Mouse (Mus musculus) liver, embryonic 14.5 days (tissue): ENCODE data around the gene AC153137.1. TPM values are rescaled to one million over a fixed set of nuclear protein-coding genes. Genes with fewer than 3 reads are reported as not detected.
A peak's percentile ranks its signal among the peaks of the same experiment; 100 is the strongest.

Experiments
- ATAC-seq: fragments of 200-750 bp; cut with Nextera tagmentation; 2 replicates; pipeline ENCODE4 v1.8.0; 2017; ENCODE audit warnings: moderate number of reproducible peaks, mild to moderate bottlenecking, moderate library complexity; ENCODE audit not compliant: insufficient read depth
- DNase-seq, 3 experiments: peaks; one replicate each; pipeline ENCODE4 v3.0.0-alpha.2; 2012 to 2013; ENCODE audit warnings: low read depth in 3 of 3, low spot score in 3 of 3
- H3K27ac ChIP-seq: fragments of 300-500 bp; sonication (generic); 2 replicates; pipeline ENCODE4 v1.5.1; 2014; ENCODE audit warnings: moderate library complexity, mild to moderate bottlenecking, control low read depth, inconsistent platforms
- H3K27me3 ChIP-seq: fragments of 300-500 bp; sonication (generic); 2 replicates; pipeline ENCODE4 v1.6.1; 2014; ENCODE audit warnings: mild to moderate bottlenecking, low read length, moderate library complexity; ENCODE audit not compliant: control insufficient read depth, insufficient read depth
- H3K36me3 ChIP-seq: fragments of 300-500 bp; sonication (generic); replicated peaks from 2 replicates; pipeline ENCODE4 v1.6.1; 2014; ENCODE audit warnings: low read depth; ENCODE audit not compliant: control insufficient read depth, insufficient read depth
- H3K4me1 ChIP-seq, 2 experiments: fragments of 200-500 bp in 1 of 2; fragments of 300-500 bp in 1 of 2; sonication (generic) in 1 of 2; replicated peaks; 2 replicates each; pipeline ENCODE4 v1.6.1; 2012 to 2014; ENCODE audit warnings: antibody characterized with exemption in 1 of 2, inconsistent platforms in 1 of 2, low read length in 1 of 2; ENCODE audit not compliant: control insufficient read depth in 2 of 2, insufficient read depth in 2 of 2
- H3K4me2 ChIP-seq: fragments of 300-500 bp; sonication (generic); 2 replicates; pipeline ENCODE4 v1.6.1; 2014; ENCODE audit warnings: low read depth, mild to moderate bottlenecking, control low read depth, moderate library complexity
- H3K4me3 ChIP-seq, 2 experiments: fragments of 200-500 bp in 1 of 2; fragments of 300-500 bp in 1 of 2; sonication (generic) in 1 of 2; 2 replicates each; pipeline ENCODE4 v1.5.1; 2012 to 2014; ENCODE audit warnings: low read depth in 2 of 2, low read length in 2 of 2, mild to moderate bottlenecking in 2 of 2, control low read depth in 1 of 2, inconsistent platforms in 1 of 2, moderate library complexity in 1 of 2; ENCODE audit not compliant: insufficient read depth in 1 of 2
- H3K9ac ChIP-seq: fragments of 300-500 bp; sonication (generic); replicated peaks from 2 replicates; pipeline ENCODE4 v1.6.1; 2014; ENCODE audit warnings: mild to moderate bottlenecking, control low read depth, moderate library complexity
- H3K9me3 ChIP-seq: fragments of 300-500 bp; sonication (generic); 2 replicates; pipeline ENCODE4 v1.6.1; 2016; ENCODE audit warnings: low read length, mixed read lengths; ENCODE audit not compliant: control insufficient read depth
- CTCF ChIP-seq: IDR thresholded peaks from 2 replicates; pipeline ENCODE4 v1.5.1; 2016; ENCODE audit warnings: antibody characterized with exemption, low read depth, control low read depth
- EP300 ChIP-seq: IDR thresholded peaks from 2 replicates; pipeline ENCODE4 v1.6.1; 2016; ENCODE audit warnings: antibody characterized with exemption, low read depth
- WGBS: fragments of 180-500 bp; shearing (Covaris S2); extraction: QIAGEN DNeasy Blood & Tissue Kit; methylation state at CpG from one replicate; pipeline ENCODE4 v1.1.7; 2014; ENCODE audit not compliant: insufficient replicate concordance; 5-methylcytosine and 5-hydroxymethylcytosine counted together
- polyA plus RNA-seq, 2 experiments: library from polyadenylated mRNA; depleted of rRNA in 1 of 2; stranded (reverse) in 1 of 2; unstranded in 1 of 2; fragments of >200 nt; fragmentation: Nextera tagmentation in 1 of 2; extraction: Ambion mirVana in 1 of 2; gene quantifications; 2 replicates each; pipeline versions ENCODE4 v1.2.1 to v1.2.3; 2012 to 2014

Gene AC153137.1
- polyA plus RNA-seq, 2 experiments = not detected

DNA sequence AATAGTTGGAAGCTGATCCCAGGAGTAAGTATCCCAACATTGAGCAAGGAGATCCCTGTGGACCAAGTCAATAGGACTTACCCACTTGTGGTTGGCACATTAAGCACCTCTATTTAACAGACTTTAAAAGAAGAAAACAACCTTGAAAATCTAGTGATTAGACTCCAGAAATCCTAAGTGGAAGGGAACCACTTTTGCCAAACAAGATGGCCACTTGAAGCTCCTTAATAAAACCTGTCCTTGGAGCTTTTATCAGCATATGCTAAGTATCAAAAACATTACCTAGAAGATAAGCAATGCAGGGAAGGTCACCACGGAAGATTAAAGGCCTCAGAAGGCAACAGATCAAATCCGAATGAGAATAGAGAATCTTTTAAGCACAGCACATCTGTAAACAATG is 26.0 kb downstream of the AC153137.1 start:
- Histone ChIP-seq H3K27ac (no peak overlapping the region), H3K9ac (no peak overlapping the region), H3K9me3 (no peaks in the 10 kb centered on the region), H3K27me3 (no peaks in the 10 kb centered on the region), H3K36me3 (no peaks in the 10 kb centered on the region), H3K4me1 (peaks cover 5% of the 10 kb centered on the region in 2 experiments), H3K4me3 (no peak overlapping the region), H3K4me2 (no peak overlapping the region)
- 60% methylated on average over 2 of the region's 2 CpGs for WGBS
- DNase-seq (no peak), ATAC-seq (no peak)
- no peak for TF ChIP-seq EP300
- TF ChIP-seq CTCF = no peak

DNA sequence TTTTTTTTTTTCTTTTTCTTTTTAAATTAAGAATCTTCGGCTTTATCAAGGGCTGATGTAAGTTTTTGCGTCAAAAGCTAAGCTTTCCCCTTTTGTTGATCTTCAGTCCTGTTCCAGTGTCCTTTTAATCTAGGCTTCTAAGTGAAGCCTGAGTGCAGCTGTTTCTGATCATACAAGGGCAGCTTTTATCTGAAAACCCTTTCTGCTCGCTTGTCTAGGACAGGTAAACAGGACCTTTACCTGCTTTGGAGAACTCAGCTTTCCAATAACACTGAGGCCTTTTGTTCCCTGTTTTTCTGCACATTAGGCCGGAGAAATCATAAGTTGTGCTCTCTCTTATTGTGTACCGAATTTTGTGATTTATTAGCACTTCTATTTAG is 27.3 kb downstream of the AC153137.1 start:
- DNase-seq (no peak), ATAC-seq (no peak)
- 45% methylated on average over 5 of the region's 5 CpGs for WGBS
- H3K27me3 ChIP-seq = no peaks in the 10 kb centered on the region
- H3K4me1 ChIP-seq = peaks cover 5% of the 10 kb centered on the region in 2 experiments
- H3K4me2 ChIP-seq = peak overlapping the region; percentile 81
- H3K9ac ChIP-seq = peak overlapping the region; percentile 77
- H3K36me3 ChIP-seq = peaks cover 2% of the 10 kb centered on the region
- H3K4me3 ChIP-seq = peak overlapping the region; percentile 76 to 90; a peak in 2 of 4 replicates
- no peaks in the 10 kb centered on the region for H3K9me3 ChIP-seq
- peak overlapping the region; percentile 88 for H3K27ac ChIP-seq
- no peak for TF ChIP-seq EP300
- no peak for TF ChIP-seq CTCF

DNA sequence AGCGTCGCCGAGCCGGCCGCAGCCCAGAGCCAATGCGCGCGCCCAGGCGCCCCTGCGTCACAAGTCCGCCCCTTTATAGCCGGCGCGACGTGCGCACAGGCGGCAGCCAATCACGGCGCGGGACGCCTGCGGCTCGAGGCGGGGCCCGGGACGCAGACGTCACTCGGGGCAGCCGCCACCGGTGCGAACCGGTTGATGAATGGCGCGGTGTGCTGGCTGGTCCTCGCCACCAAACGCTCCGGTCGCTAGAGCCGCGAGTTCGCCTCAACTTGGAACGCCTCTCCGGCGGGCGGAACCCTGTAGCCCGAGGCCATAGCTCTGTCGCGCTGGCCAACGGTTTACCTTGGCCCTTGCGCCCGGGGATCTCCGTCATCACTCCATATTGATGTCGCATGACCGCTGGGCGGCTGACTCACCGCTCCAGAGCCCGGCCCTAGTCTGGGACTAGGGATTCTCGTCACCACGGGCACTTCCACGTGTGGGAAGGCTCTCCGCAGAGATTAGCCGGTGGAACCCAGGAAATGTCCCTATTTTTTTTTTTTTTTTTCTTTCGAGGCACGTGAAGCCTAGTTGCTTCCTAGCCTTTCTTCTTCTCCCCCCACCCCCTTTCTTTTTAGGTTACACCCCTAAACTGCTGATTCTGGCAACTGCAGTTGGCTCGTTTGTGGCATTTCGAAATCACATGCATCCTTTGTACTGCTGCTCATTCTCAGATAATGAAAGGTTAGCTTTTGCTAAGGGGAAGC is 27.9 kb downstream of the AC153137.1 start:
- DNase-seq (peak; percentile 89 to 93 (median 92)), ATAC-seq (peak; percentile 95)
- Histone ChIP-seq H3K27ac (peak overlapping the region; percentile 88), H3K4me1 (peaks cover 5% of the 10 kb centered on the region in 2 experiments), H3K36me3 (peaks cover 7% of the 10 kb centered on the region), H3K4me3 (peak overlapping the region; percentile 76 to 90), H3K27me3 (no peaks in the 10 kb centered on the region), H3K9me3 (no peaks in the 10 kb centered on the region), H3K4me2 (peak overlapping the region; percentile 82), H3K9ac (peak overlapping the region; percentile 98)
- TF ChIP-seq EP300 (peak; percentile 36), CTCF (peak; percentile 45)
- under 1% methylated on average over 56 of the region's 66 CpGs for WGBS

DNA sequence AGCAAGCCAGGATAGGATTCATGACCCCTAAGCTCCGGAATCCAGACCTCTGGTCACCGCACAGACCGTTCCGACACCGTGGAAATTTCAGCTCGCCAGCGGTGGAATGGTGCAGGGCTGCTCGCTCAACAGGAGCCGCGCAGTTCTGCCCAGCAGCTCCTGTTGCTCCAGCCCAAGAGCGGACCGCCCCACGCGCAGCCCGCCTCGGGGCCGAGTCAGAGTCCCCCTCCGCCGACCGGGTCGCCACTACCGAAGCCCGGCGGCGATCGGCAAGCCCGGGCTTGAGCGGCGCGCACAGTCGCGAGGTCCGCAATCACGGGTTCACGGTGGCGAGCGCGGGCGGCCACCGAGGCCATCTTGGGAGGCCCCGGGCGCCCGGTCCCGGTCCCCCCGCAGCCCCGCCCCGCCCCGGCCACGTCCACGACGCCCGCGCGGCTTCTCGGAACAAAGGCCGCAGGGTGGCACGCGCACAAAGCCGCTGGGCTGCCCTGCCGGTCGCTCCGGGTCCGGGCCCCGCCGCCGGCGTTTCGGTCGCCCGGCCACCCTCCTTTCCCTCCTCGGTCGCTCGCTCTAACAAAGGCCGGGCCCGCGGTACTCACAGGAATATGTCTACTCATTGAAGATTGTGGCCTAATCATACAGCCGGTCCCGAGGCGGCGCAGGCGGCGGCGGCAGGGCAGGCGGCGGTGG is 28.7 kb downstream of the AC153137.1 start:
- H3K27me3 ChIP-seq = no peaks in the 10 kb centered on the region
- no peak for TF ChIP-seq CTCF
- WGBS = under 1% methylated on average over 73 of the region's 85 CpGs
- H3K4me1 ChIP-seq = peaks cover 5% of the 10 kb centered on the region in 2 experiments
- peak overlapping the region; percentile 89 to 90 for H3K4me3 ChIP-seq
- H3K9ac ChIP-seq = peak overlapping the region; percentile 98
- DNase-seq (peak in 1 of 3 experiments; percentile 38), ATAC-seq (peak; percentile 67)
- peak overlapping the region; percentile 82 for H3K4me2 ChIP-seq
- H3K27ac ChIP-seq = peak overlapping the region; percentile 85
- peaks cover 14% of the 10 kb centered on the region for H3K36me3 ChIP-seq
- H3K9me3 ChIP-seq = no peaks in the 10 kb centered on the region

DNA sequence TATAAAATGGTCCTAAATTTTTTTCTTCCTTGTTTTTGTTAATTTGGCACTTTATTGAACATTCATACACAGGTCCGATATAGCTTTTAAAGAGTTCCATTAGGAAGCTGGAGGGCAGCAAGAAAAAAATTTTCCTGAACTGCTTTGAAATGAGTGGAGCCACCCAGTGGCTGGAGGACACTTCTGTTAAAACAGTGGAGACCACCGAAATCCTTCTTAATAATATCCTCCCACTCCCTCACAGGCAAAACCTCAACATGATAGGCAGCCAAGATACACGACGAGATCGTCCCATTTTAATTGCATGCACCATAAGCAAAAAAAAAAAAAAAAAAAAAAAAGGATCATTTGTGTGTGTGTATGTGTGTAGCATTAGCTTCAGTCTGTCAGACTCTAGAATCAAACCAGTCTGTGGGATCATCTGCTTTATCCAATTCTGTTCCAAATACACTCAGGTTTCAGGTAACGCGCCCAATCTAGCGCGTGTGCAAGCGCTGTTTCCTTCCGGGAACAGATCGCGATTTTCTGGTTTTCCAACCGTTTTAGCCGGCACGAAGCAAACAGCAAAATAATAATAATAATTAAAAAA is 29.3 kb downstream of the AC153137.1 start:
- H3K27me3 ChIP-seq = no peaks in the 10 kb centered on the region

More for the DNA sequence above, 29.3 kb downstream of the AC153137.1 start:
- peak overlapping the region; percentile 98 for H3K9ac ChIP-seq
- under 1% methylated on average over 16 of the region's 16 CpGs for WGBS
- peak overlapping the region; percentile 82 for H3K4me2 ChIP-seq
- H3K9me3 ChIP-seq = no peaks in the 10 kb centered on the region
- peak overlapping the region; percentile 89 to 90 for H3K4me3 ChIP-seq
- peaks cover 5% of the 10 kb centered on the region in 2 experiments for H3K4me1 ChIP-seq
- ATAC-seq (no peak), DNase-seq (peak in 1 of 3 experiments; percentile 53)
- H3K36me3 ChIP-seq = peaks cover 20% of the 10 kb centered on the region
- TF ChIP-seq EP300 (no peak), CTCF (peak; percentile 42; the same call in 1 of the 2 replicates)
- peak overlapping the region; percentile 85 for H3K27ac ChIP-seq
